Mouse (Mus musculus): Measurements from ENCODE around the gene Rab5c. TPM values are rescaled to one million over a fixed set of nuclear protein-coding genes. Genes with fewer than 3 reads are reported as not detected.

The Rab5c gene
- polyA plus RNA-seq, 2 experiments: 73.2 to 188 TPM

DNA sequence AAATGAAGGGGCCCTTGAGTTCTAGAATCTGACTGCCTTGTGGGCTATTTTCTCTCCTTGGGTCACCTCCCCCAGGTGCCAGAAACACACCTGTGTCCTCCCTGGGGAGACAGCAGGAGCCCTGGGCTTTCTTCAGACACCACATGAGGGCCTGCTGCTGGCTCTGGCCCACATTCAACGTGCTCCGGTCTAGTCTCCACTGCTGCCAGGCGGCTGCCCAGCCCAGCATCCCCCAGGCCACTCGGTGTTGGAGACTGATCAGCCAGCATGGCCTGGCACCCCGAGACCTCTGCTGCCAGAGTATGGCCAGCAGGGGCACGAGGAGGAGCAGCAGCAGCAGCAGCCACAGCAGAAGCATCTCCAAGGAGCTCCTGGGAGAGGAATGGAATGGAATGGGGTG lies 32.0 kb upstream of the Rab5c start:
- TF ChIP-seq POLR2A (IDR thresholded peaks at IDR 0.05; ENCODE audit: borderline replicate concordance, extremely low read depth, insufficient read depth, insufficient read length): no peak

DNA sequence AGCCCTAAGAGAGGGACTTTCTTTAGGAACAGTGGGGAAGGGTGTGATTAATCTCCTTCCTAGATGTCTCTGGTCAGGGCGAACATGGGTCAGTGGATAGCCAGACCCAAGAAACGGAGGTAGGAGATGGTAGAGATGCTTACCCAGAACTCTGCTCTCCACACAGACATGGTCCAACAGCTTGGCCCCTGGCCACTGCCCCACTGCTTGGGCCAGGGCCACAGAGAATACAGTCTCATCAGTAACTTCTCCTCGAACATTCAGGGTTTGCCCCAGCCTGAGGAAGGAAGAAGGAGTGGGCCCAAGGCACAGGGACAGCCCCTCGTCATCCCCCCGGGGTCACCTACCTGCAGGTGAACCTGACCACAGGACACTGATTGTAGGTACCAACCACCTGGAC lies 29.9 kb upstream of the Rab5c start:
- H3K27me3 ChIP-seq (ENCODE audit: control insufficient read depth, insufficient read depth, low read length): no peaks in the 10 kb centered on the region
- peaks cover 3% of the 10 kb centered on the region; the same call in 1 of the 2 replicates for H3K4me1 ChIP-seq (ENCODE audit: control insufficient read depth, insufficient read depth, low read length)
- no peak overlapping the region for H3K27ac ChIP-seq (replicated peaks; ENCODE audit: low read depth, low read length)
- no peak overlapping the region for H3K9ac ChIP-seq (ENCODE audit: low read depth, low read length, severe bottlenecking)
- no peak overlapping the region for H3K4me2 ChIP-seq (replicated peaks; ENCODE audit: low read depth, low read length, severe bottlenecking)
- WGBS: 89% methylated on average over 5 of the region's 5 CpGs
- ATAC-seq (ENCODE audit: low FRiP score, low read depth) (no peak), DNase-seq (ENCODE audit: low spot score) (no peak)
- H3K36me3 ChIP-seq (ENCODE audit: control insufficient read depth, insufficient read depth, low read length): no peaks in the 10 kb centered on the region
- H3K4me3 ChIP-seq (replicated peaks; ENCODE audit: low read length): no peak overlapping the region
- TF ChIP-seq POLR2A (IDR thresholded peaks at IDR 0.05; ENCODE audit: borderline replicate concordance, extremely low read depth, insufficient read depth, insufficient read length): no peak
- no peaks in the 10 kb centered on the region for H3K9me3 ChIP-seq (ENCODE audit: control insufficient read depth, low read length)

More for the DNA sequence above, 32.0 kb upstream of the Rab5c start:
- no peaks in the 10 kb centered on the region for H3K36me3 ChIP-seq (ENCODE audit: control insufficient read depth, insufficient read depth, low read length)
- no peak for ATAC-seq (ENCODE audit: low FRiP score, low read depth)
- no peak for DNase-seq (ENCODE audit: low spot score)
- H3K4me3 ChIP-seq (replicated peaks; ENCODE audit: low read length): peak overlapping the region; percentile 47
- H3K4me1 ChIP-seq (ENCODE audit: control insufficient read depth, insufficient read depth, low read length): peaks cover 3% of the 10 kb centered on the region; the same call in 1 of the 2 replicates
- no peaks in the 10 kb centered on the region for H3K27me3 ChIP-seq (ENCODE audit: control insufficient read depth, insufficient read depth, low read length)
- H3K27ac ChIP-seq (replicated peaks; ENCODE audit: low read depth, low read length): no peak overlapping the region
- H3K9ac ChIP-seq (ENCODE audit: low read depth, low read length, severe bottlenecking): peak overlapping the region; percentile 12; the same call in 1 of the 2 replicates
- 51% methylated on average over 6 of the region's 6 CpGs for WGBS
- H3K4me2 ChIP-seq (replicated peaks; ENCODE audit: low read depth, low read length, severe bottlenecking): peak overlapping the region; percentile 51
- no peaks in the 10 kb centered on the region for H3K9me3 ChIP-seq (ENCODE audit: control insufficient read depth, low read length)

DNA sequence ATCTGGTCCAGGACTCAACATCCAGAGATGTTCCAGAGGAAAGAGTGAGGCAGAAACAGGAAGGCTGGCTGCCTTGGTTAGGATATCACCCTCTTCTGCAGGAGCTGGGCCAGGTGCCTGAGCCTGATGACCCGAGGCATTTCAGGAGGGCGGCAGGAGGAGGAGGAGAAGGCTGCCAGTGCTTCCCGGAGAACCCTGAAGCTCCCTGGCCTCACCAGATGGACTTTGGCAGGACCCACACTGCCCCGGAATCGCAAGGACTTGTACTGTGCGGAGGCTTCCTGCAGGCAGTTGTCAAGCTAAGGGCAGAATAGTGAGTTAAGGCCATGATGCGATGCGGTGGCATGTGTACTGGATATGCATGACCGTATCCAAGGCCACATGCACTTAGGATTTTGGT lies 28.7 kb upstream of the Rab5c start:
- Histone ChIP-seq H3K4me2 (replicated peaks; ENCODE audit: low read depth, low read length, severe bottlenecking) (no peak overlapping the region), H3K4me3 (replicated peaks; ENCODE audit: low read length) (no peak overlapping the region), H3K27ac (replicated peaks; ENCODE audit: low read depth, low read length) (no peak overlapping the region), H3K36me3 (ENCODE audit: control insufficient read depth, insufficient read depth, low read length) (no peaks in the 10 kb centered on the region), H3K4me1 (ENCODE audit: control insufficient read depth, insufficient read depth, low read length) (peaks cover 3% of the 10 kb centered on the region; the same call in 1 of the 2 replicates), H3K9ac (ENCODE audit: low read depth, low read length, severe bottlenecking) (no peak overlapping the region), H3K9me3 (ENCODE audit: control insufficient read depth, low read length) (no peaks in the 10 kb centered on the region), H3K27me3 (ENCODE audit: control insufficient read depth, insufficient read depth, low read length) (peaks cover 10% of the 10 kb centered on the region; the same call in 1 of the 2 replicates)
- TF ChIP-seq POLR2A (IDR thresholded peaks at IDR 0.05; ENCODE audit: borderline replicate concordance, extremely low read depth, insufficient read depth, insufficient read length): no peak
- ATAC-seq (ENCODE audit: low FRiP score, low read depth): no peak
- DNase-seq (ENCODE audit: low spot score): no peak
- WGBS: 80% methylated on average over 9 of the region's 9 CpGs

DNA sequence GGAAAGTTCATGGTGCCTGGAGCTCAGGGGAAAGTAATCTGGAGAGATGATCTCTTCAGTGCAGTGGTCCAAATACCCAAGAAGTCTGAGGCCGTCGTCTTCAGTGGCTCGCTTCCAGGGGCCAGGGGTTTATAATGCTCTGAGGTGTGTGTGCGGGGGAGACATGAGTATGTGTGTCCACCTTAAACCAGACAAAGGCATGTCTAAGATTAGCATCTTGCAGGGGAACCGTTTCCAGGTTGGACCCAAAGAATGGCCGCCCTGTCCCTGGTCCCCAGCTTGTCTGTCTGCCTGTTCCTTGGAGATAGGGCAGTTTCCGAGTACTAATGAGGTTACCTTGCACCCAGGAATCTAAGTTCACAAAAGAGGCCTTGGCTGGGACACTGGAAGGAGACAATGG lies 24.8 kb upstream of the Rab5c start, which contains the start of gene Hcrt:
TSS of gene Hcrt (minus strand) at position 101 of the 400 bp plus-strand sequence.
- no peaks in the 10 kb centered on the region for H3K36me3 ChIP-seq (ENCODE audit: control insufficient read depth, insufficient read depth, low read length)
- WGBS: 83% methylated on average over 7 of the region's 7 CpGs
- no peak for TF ChIP-seq POLR2A (IDR thresholded peaks at IDR 0.05; ENCODE audit: borderline replicate concordance, extremely low read depth, insufficient read depth, insufficient read length)
- no peaks in the 10 kb centered on the region for H3K9me3 ChIP-seq (ENCODE audit: control insufficient read depth, low read length)
- H3K9ac ChIP-seq (ENCODE audit: low read depth, low read length, severe bottlenecking): peak within 1 kb of the TSS; percentile 29; the same call in 1 of the 2 replicates
- peaks cover 39% of the 10 kb centered on the region for H3K27me3 ChIP-seq (ENCODE audit: control insufficient read depth, insufficient read depth, low read length)
- peak within 1 kb of the TSS; percentile 47 for H3K4me2 ChIP-seq (replicated peaks; ENCODE audit: low read depth, low read length, severe bottlenecking)
- no peak within 1 kb of the TSS for H3K27ac ChIP-seq (replicated peaks; ENCODE audit: low read depth, low read length)
- H3K4me3 ChIP-seq (replicated peaks; ENCODE audit: low read length): peak within 1 kb of the TSS; percentile 27
- DNase-seq (ENCODE audit: low spot score) (no peak), ATAC-seq (ENCODE audit: low FRiP score, low read depth) (no peak)
- H3K4me1 ChIP-seq (ENCODE audit: control insufficient read depth, insufficient read depth, low read length): no peaks in the 10 kb centered on the region

DNA sequence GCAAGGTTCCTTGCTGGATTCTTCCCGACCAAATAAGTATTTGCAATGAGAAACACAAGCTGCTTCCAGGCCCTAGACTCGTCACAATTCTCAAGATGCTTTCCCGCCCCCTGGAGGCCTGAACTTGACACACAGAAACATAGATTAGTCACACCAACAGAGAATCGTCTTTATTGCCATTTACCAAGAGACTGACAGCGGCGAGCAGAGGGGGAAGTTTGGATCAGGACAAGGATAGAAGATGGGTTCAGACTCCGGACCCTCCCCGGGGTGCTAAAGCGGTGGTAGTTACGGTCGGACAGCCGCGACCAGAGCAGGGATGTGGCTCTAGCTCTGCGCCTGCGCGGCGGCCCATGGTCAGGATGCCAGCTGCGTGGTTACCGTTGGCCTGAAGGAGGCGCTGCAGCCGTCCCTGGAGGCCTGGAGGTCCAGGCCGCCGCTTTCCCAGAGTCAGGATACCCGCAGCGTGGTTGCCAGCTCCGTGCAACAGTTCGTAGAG lies 23.6 kb upstream of the Rab5c start:
- Histone ChIP-seq H3K4me1 (ENCODE audit: control insufficient read depth, insufficient read depth, low read length) (no peaks in the 10 kb centered on the region), H3K4me3 (replicated peaks; ENCODE audit: low read length) (peak overlapping the region; percentile 27), H3K27ac (replicated peaks; ENCODE audit: low read depth, low read length) (no peak overlapping the region), H3K36me3 (ENCODE audit: control insufficient read depth, insufficient read depth, low read length) (no peaks in the 10 kb centered on the region), H3K4me2 (replicated peaks; ENCODE audit: low read depth, low read length, severe bottlenecking) (peak overlapping the region; percentile 47), H3K27me3 (ENCODE audit: control insufficient read depth, insufficient read depth, low read length) (peaks cover 42% of the 10 kb centered on the region), H3K9me3 (ENCODE audit: control insufficient read depth, low read length) (no peaks in the 10 kb centered on the region), H3K9ac (ENCODE audit: low read depth, low read length, severe bottlenecking) (peak overlapping the region; percentile 29; the same call in 1 of the 2 replicates)
- ATAC-seq (ENCODE audit: low FRiP score, low read depth) (no peak), DNase-seq (ENCODE audit: low spot score) (peak; percentile 47)
- 1% methylated on average over 26 of the region's 27 CpGs for WGBS
- TF ChIP-seq POLR2A (IDR thresholded peaks at IDR 0.05; ENCODE audit: borderline replicate concordance, extremely low read depth, insufficient read depth, insufficient read length): no peak
